9 mouse cellular contexts compared by ENCODE assay signal in the genomic region with DNA sequence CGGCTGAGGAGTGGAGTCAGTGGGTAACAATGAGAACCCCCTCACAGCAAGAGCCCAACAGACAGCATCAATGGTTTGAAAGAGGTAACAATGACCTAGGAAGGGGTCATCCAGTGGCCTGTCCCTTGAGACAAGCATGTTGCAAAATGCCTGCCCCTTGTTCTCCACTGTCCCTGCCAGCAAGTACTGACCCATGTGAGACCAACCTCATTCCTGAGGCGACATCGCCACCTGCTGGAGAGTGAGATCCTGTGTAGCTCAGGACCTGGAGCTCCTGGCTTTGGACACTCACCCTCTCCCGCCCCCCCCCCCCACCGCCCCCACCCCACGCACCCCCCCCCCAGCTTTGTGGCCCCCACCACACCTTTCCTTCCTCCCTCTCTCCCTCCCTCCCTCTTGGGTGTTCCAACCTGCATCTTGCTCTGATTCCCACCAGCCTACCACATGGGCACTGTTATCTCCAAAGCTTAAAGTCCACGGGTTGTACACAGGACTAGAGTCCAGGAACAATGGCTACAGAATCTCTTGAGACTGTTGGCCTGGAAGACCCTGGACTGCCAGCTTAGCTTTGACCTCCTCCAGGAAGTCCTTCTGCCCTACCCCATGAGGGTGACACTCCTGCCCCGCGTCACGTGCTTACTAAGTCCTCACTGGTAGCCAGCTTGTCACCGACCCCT. TPM values are rescaled to one million over a fixed set of nuclear protein-coding genes. Genes with fewer than 3 reads are reported as not detected.
DNase-seq lines count a peak whose midpoint lies in the region; ATAC-seq and TF ChIP-seq lines count a peak whose summit lies in the region.
"Had no signal": no experiment of that assay in that cellular context is flagged by ENCODE, and none has a peak within 500 bp of the region (broad histone marks: within the 10 kb centered on the region; RNA-seq: fewer than 3 reads in every experiment).

No protein-coding gene starts in this region.

- peak; percentile 75 for DNase-seq in ES-E14 (ENCODE audit: low read depth, low spot score)
- peak; percentile 88 for DNase-seq in cerebellum, adult 11 months
- DNase-seq in forelimb bud, embryonic 11.5 days (ENCODE audit: low read depth, low spot score): peak; percentile 88
- DNase-seq in hindbrain, embryonic 11.5 days (ENCODE audit: low spot score): peak; percentile 90
- peak; percentile 89 for DNase-seq in layer of hippocampus, adult 9-11 months
- peak; percentile 91 for DNase-seq in lung, postnatal 0 days (ENCODE audit: low spot score)
- DNase-seq in ovary, postnatal 14 days (ENCODE audit: low spot score): peak; percentile 89
- DNase-seq in thymus, postnatal 14 days: peak; percentile 86

- no peak for TF ChIP-seq EP300 in lung, postnatal 0 days (IDR thresholded peaks at IDR 0.05)

- H3K36me3 ChIP-seq in ES-E14 (ENCODE audit: control insufficient read depth, insufficient read depth, low read length, poor library complexity, severe bottlenecking): no peaks in the 10 kb centered on the region
- no peaks in the 10 kb centered on the region for H3K36me3 ChIP-seq in hindbrain, embryonic 11.5 days (ENCODE audit: control insufficient read depth, insufficient read depth, low read length)
- H3K36me3 ChIP-seq in lung, postnatal 0 days (ENCODE audit: insufficient read depth, low read length): no peaks in the 10 kb centered on the region
- H3K36me3 ChIP-seq: heart, embryonic 13.5 days had no signal

- TF ChIP-seq CTCF in lung, postnatal 0 days (IDR thresholded peaks at IDR 0.05): peak; percentile 88

- no peaks in the 10 kb centered on the region for H3K9me3 ChIP-seq in ES-E14 (ENCODE audit: control insufficient read depth, insufficient read depth, low read depth, low read length)
- H3K9me3 ChIP-seq in hindbrain, embryonic 11.5 days (ENCODE audit: control insufficient read depth, low read length): no peaks in the 10 kb centered on the region
- no peaks in the 10 kb centered on the region for H3K9me3 ChIP-seq in lung, postnatal 0 days (ENCODE audit: low read length)

- peak; percentile 73; the same call in 1 of the 2 replicates for ATAC-seq in hindbrain, embryonic 11.5 days (ENCODE audit: low FRiP score)
- peak; percentile 85 for ATAC-seq in lung, postnatal 0 days

- in situ Hi-C loops in ES-E14 (cut with MboI; ENCODE audit: low sequenced_read_pairs in 2 of 2, unreplicated experiment in 2 of 2): loop anchor here (5.0 to 10.0 kb wide), 2 partner anchors 100 to 103 kb away; no protein-coding TSS in a partner anchor

- peaks cover 0 to 21% of the 10 kb centered on the region in 2 experiments; a peak in 3 of 4 replicates for H3K4me1 ChIP-seq in ES-E14 (ENCODE audit: control insufficient read depth in 2 of 2, insufficient read depth in 2 of 2, low read length in 2 of 2, poor library complexity in 1 of 2)
- H3K4me1 ChIP-seq in hindbrain, embryonic 11.5 days (replicated peaks; ENCODE audit: control insufficient read depth, insufficient read depth, low read length): no peaks in the 10 kb centered on the region
- H3K4me1 ChIP-seq in lung, postnatal 0 days (ENCODE audit: insufficient read depth, low read depth, low read length): no peaks in the 10 kb centered on the region; the same call in 1 of the 2 replicates

- H3K27me3 ChIP-seq in hindbrain, embryonic 11.5 days (ENCODE audit: control insufficient read depth, insufficient read depth, low read length): no peaks in the 10 kb centered on the region
- H3K27me3 ChIP-seq in lung, postnatal 0 days (replicated peaks; ENCODE audit: insufficient read depth, low read length): no peaks in the 10 kb centered on the region

- no peak overlapping the region for H3K27ac ChIP-seq in ES-E14 (ENCODE audit: insufficient read depth, low read depth, low read length, poor library complexity, severe bottlenecking)
- H3K27ac ChIP-seq in hindbrain, embryonic 11.5 days (ENCODE audit: low read depth, low read length): no peak overlapping the region
- H3K27ac ChIP-seq in lung, postnatal 0 days (ENCODE audit: low read length): no peak overlapping the region
- H3K27ac ChIP-seq: heart, embryonic 13.5 days had no signal

- 51% methylated on average over 10 of the region's 11 CpGs for WGBS in hindbrain, embryonic 11.5 days
- 42% methylated on average over 10 of the region's 11 CpGs for WGBS in lung, postnatal 0 days

- no peak overlapping the region for H3K9ac ChIP-seq in ES-E14 (ENCODE audit: insufficient read depth, low read depth, low read length, poor library complexity, severe bottlenecking)
- no peak overlapping the region for H3K9ac ChIP-seq in hindbrain, embryonic 11.5 days (ENCODE audit: low read depth, low read length)
- no peak overlapping the region for H3K9ac ChIP-seq in lung, postnatal 0 days (replicated peaks; ENCODE audit: low read depth)
- H3K9ac ChIP-seq: heart, embryonic 13.5 days had no signal

- H3K4me2 ChIP-seq in hindbrain, embryonic 11.5 days (replicated peaks; ENCODE audit: low read depth, low read length): no peak overlapping the region
- H3K4me2 ChIP-seq in lung, postnatal 0 days (replicated peaks; ENCODE audit: low read depth, low read length): no peak overlapping the region
- H3K4me2 ChIP-seq: heart, embryonic 13.5 days had no signal

- H3K4me3 ChIP-seq in ES-E14 (ENCODE audit: insufficient read depth in 1 of 2, low read depth in 1 of 2, low read length in 2 of 2, poor library complexity in 1 of 2, severe bottlenecking in 1 of 2): no peak overlapping the region
- H3K4me3 ChIP-seq in hindbrain, embryonic 11.5 days (ENCODE audit: low read depth, low read length): no peak overlapping the region
- H3K4me3 ChIP-seq in lung, postnatal 0 days (ENCODE audit: low read depth, low read length): no peak overlapping the region
- H3K4me3 ChIP-seq: heart, embryonic 13.5 days had no signal

TF ChIP-seq in ES-E14, 5 proteins besides CTCF, POLR2A, EP300 and RAD21:
- TF ChIP-seq ZC3H11A (IDR thresholded peaks at IDR 0.05; ENCODE audit: borderline replicate concordance, low read depth, low read length) (peak; percentile 87), HCFC1 (IDR thresholded peaks at IDR 0.05; ENCODE audit: borderline replicate concordance, insufficient read depth, low read length) (no peak)

RNA-seq across cellular contexts. Expression of gene Sept9, which starts 22.0 kb away (rescaled TPM):
- 57.1 and 65.7 TPM in 2 replicates for total RNA-seq in ES-E14 (2012; rRNA removed)
- 126 and 141 TPM in 2 replicates for polyA plus RNA-seq in hindbrain, embryonic 11.5 days (2014; fragmentation: Nextera tagmentation; extraction: Ambion mirVana)
- 52.5 and 56.1 TPM in 2 replicates for polyA plus RNA-seq in lung, postnatal 0 days (2015; fragmentation: Nextera tagmentation; extraction: Ambion mirVana)
